Mouse (Mus musculus): ENCODE results near the gene Gm10477.
"Not testable (repeated sequence)": the region's sequence is repeated elsewhere in the genome, so short reads cannot be mapped to it uniquely, and the experiment has no call there.

Gene Gm10477

DNA sequence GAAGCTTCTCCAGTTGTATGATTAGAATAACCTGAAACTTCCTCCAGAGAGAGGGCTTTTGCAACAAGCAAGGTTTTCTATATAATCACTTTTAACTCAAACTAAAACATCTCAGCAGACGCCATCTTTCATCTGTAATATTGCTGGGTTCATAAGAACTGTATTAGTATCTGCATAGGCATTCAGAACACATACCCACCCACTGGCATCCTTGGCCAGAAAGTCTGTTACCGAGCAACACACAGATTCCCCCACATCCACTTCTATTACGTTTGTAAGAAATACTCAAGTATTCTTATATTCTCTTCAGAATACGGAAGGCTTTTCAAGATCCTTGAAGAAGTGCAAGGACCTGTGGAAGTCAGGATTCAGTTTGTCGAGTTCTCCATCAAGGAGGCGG, at the start of gene Gm10477:
Gene Gm10477 (plus strand): TSS at position 301 of the 400 bp plus-strand sequence.
- DNase-seq (ENCODE audit: low spot score): not testable (repeated sequence)

- DNase-seq (ENCODE audit: low spot score): no peak
Observed at GRCm38 (mm10) chrX:56477553-56477952, 47.0 kb upstream of the Gm10477 start.

GRCm38 (mm10) chrX:56481906-56482305, 42.6 kb upstream of the Gm10477 start:
- DNase-seq (ENCODE audit: low spot score): no peak

GRCm38 (mm10) chrX:56489758-56490157, 34.8 kb upstream of the Gm10477 start:
- DNase-seq (ENCODE audit: low spot score): no peak

DNA sequence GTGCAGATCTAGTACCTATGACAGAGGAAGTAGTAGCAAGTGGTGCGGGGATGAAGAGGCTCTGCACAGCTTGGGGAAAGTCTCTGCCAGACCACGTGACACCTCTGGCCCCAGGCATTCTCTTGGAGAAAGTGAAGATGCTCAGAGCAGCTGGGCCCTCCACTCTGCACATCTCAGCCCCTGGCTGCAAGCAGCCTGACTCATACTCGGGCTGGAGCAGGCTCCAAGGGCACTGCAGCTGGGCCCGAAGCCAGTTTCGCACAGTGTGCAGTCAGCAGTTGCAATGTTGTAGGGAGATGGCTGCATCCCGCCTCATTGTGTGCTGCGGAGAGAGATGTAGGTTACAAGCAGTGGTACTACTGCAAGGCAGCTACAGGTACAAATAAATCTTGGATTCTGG, 27.3 kb upstream of the Gm10477 start:
- DNase-seq (ENCODE audit: low spot score): no peak

GRCm38 (mm10) chrX:56531266-56531665, 6.7 kb downstream of the Gm10477 start:
- no peak for DNase-seq (ENCODE audit: low spot score)

DNA sequence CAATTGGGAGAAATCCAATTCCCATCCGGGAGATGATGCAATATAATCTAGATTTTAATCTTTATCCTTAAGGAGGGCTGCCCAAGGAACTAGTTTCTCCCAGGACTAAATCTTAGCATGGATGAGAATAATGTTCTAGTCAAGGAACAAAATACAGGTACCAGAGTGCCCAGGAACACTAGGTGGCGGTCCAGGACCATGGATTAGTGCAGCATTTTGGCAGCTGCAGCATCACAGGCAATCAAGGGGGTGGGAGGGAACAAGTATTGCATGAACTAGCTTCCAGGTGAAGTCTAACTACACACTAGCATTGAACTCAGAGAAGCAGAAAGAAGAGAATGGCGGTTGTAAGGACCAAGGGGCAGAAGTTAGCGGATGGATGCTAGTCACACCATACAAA, 12.6 kb downstream of the Gm10477 start:
- DNase-seq (ENCODE audit: low spot score): no peak

- DNase-seq (ENCODE audit: low spot score): no peak
Observed at GRCm38 (mm10) chrX:56549506-56549905, 25.0 kb downstream of the Gm10477 start, which contains the start of gene Gm648. Gene Gm648, minus strand, starts transcription at chrX:56549606.

DNA sequence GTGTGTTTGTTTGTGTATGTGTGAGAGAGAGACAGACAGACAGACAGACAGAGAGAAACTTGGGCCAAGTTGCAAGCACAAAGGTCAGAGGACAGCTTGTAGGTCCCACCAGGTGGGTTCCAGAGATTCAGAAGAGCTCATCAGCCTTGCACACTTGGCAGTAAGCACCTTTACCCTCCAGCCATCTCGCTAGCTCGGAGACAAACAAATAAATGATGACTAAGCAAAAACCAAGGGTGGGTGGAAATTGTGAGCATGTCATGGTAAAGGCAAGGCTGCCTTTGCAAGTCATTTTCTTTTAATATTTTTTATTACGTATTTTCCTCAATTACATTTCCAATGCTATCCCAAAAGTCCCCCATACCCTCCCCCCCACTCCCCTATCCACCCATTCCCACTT, 29.0 kb downstream of the Gm10477 start:
- no peak for DNase-seq (ENCODE audit: low spot score)

GRCm38 (mm10) chrX:56572465-56572864, 47.9 kb downstream of the Gm10477 start:
- no peak for DNase-seq (ENCODE audit: low spot score)

All from ovary, adult 18-20 months (tissue).